Mouse (Mus musculus) heart, adult 11 months (tissue): ENCODE measurements around the gene Ralgds.
"Not testable (repeated sequence)": the region's sequence is repeated elsewhere in the genome, so short reads cannot be mapped to it uniquely, and the experiment has no call there.

Experiments used
- DNase-seq: peaks from one replicate; pipeline ENCODE4 v3.0.0; 2022

The Ralgds gene

GRCm38 (mm10) chr2:28512798-28513401 is at the start of gene Ralgds:
Gene Ralgds, plus strand, starts transcription at chr2:28513125.
- DNase-seq: peak; percentile 95

GRCm38 (mm10) chr2:28463919-28464318 is 49.0 kb upstream of the Ralgds start:
- DNase-seq: no peak

GRCm38 (mm10) chr2:28464919-28465318 is 48.0 kb upstream of the Ralgds start:
- DNase-seq: no peak

GRCm38 (mm10) chr2:28465836-28466518 is 46.9 kb upstream of the Ralgds start, which contains the start of gene 1700007K13Rik:
Gene 1700007K13Rik, minus strand, starts transcription at chr2:28466332.
- DNase-seq: peak; percentile 95

- DNase-seq: peak; percentile 98
Measured at GRCm38 (mm10) chr2:28467860-28468485, 45.0 kb upstream of the Ralgds start, which contains the start of gene Mrps2. Gene Mrps2, plus strand, starts transcription at chr2:28468066.

GRCm38 (mm10) chr2:28468486-28469225 is 44.3 kb upstream of the Ralgds start:
- peak; percentile 88 for DNase-seq

- DNase-seq: peak; percentile 84
Measured at GRCm38 (mm10) chr2:28469461-28469860, 43.5 kb upstream of the Ralgds start.

- peak; percentile 19 for DNase-seq
Measured at GRCm38 (mm10) chr2:28470591-28470990, 42.3 kb upstream of the Ralgds start.

- DNase-seq: peak; percentile 83
Measured at GRCm38 (mm10) chr2:28472011-28472410, 40.9 kb upstream of the Ralgds start.

- DNase-seq: not testable (repeated sequence)
Measured at GRCm38 (mm10) chr2:28477993-28478392, 34.9 kb upstream of the Ralgds start.

- peak; percentile 79 for DNase-seq
Measured at GRCm38 (mm10) chr2:28479208-28480204, 33.4 kb upstream of the Ralgds start.

- DNase-seq: peak; percentile 40
Measured at GRCm38 (mm10) chr2:28483861-28484260, 29.1 kb upstream of the Ralgds start.

GRCm38 (mm10) chr2:28494521-28494920 is 18.4 kb upstream of the Ralgds start:
- peak; percentile 40 for DNase-seq

- DNase-seq: peak; percentile 92
Measured at GRCm38 (mm10) chr2:28495207-28495756, 17.6 kb upstream of the Ralgds start.

GRCm38 (mm10) chr2:28495801-28496595 is 16.9 kb upstream of the Ralgds start:
- peak; percentile 79 for DNase-seq

- DNase-seq: peak; percentile 94
Measured at GRCm38 (mm10) chr2:28496671-28497070, 16.3 kb upstream of the Ralgds start, which contains the start of gene Gbgt1. Gene Gbgt1, plus strand, starts transcription at chr2:28496891.

GRCm38 (mm10) chr2:28497561-28497960 is 15.4 kb upstream of the Ralgds start:
- DNase-seq: peak; percentile 87

- DNase-seq: peak; percentile 86
Measured at GRCm38 (mm10) chr2:28498431-28498830, 14.5 kb upstream of the Ralgds start.

- DNase-seq: peak; percentile 82
Measured at GRCm38 (mm10) chr2:28502987-28503386, 9.9 kb upstream of the Ralgds start.

- no peak for DNase-seq
Measured at GRCm38 (mm10) chr2:28504676-28505075, 8.2 kb upstream of the Ralgds start.

- DNase-seq: no peak
Measured at GRCm38 (mm10) chr2:28505795-28506194, 7.1 kb upstream of the Ralgds start, which contains the start of gene Gm10134. Gene Gm10134, plus strand, starts transcription at chr2:28506095.
